Mouse (Mus musculus) large intestine, adult 2 months (tissue): Measurements from ENCODE around the gene Prdm16. TPM values are rescaled to one million over a fixed set of nuclear protein-coding genes. Genes with fewer than 3 reads are reported as not detected.

Source experiments
- DNase-seq: peaks from one replicate; pipeline ENCODE4 v3.0.0-alpha.2; 2012; ENCODE audit warnings: low read depth, low spot score
- WGBS: fragments of 180-500 bp; shearing (Covaris S2); methylation state at CpG from one replicate; pipeline ENCODE4 v1.1.7; 2018; 5-methylcytosine and 5-hydroxymethylcytosine counted together
- polyA plus RNA-seq: library from polyadenylated mRNA; depleted of rRNA; stranded (reverse); fragments of >200 nt; gene quantifications from 2 replicates; pipeline ENCODE4 v1.2.3, GENCODE M21; 2012

Prdm16 gene
- polyA plus RNA-seq, 1 experiment: 2.7 TPM

DNA sequence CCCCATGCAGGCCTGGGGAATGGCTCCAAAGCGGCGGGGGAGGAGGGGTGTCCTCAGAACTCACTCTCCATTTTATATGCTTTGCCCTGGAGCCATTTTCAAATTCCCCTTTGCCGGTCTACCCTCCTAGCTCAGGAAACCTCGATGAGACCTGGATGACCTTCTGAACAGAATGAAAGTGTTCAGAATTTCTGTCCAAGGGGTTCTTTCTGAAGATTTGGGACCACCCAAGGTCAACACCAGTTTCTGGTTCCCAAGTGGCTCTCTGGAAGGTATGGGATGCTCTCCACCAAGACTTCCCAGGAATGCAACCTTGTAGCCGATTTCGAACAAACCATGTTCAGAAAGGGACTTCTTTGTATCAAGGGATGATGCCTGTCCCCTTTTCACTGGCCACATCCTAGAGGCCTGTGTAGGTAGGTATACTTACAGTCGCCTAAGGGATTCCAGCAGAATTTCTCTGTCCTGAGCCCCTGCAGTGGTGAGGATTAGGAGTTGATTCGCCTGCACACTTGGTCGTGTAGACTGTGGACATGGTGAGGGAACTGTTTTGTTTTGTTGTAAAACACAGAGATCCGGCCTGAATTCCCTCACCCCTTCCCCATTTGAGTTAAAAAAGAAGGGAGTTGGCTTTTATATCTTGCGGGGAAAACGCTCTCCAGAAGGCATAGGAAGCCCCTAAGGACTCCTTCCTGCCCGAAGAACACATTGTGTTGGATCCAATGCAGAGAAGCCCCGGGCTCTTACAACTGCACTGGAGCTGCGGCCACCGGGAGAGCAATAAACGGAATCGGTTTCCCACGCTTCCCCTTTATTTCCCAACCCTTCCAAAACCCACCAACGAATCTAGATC lies 4.0 kb upstream of the Prdm16 start:
- no peak for DNase-seq
- 6% methylated on average over 20 of the region's 20 CpGs for WGBS

DNA sequence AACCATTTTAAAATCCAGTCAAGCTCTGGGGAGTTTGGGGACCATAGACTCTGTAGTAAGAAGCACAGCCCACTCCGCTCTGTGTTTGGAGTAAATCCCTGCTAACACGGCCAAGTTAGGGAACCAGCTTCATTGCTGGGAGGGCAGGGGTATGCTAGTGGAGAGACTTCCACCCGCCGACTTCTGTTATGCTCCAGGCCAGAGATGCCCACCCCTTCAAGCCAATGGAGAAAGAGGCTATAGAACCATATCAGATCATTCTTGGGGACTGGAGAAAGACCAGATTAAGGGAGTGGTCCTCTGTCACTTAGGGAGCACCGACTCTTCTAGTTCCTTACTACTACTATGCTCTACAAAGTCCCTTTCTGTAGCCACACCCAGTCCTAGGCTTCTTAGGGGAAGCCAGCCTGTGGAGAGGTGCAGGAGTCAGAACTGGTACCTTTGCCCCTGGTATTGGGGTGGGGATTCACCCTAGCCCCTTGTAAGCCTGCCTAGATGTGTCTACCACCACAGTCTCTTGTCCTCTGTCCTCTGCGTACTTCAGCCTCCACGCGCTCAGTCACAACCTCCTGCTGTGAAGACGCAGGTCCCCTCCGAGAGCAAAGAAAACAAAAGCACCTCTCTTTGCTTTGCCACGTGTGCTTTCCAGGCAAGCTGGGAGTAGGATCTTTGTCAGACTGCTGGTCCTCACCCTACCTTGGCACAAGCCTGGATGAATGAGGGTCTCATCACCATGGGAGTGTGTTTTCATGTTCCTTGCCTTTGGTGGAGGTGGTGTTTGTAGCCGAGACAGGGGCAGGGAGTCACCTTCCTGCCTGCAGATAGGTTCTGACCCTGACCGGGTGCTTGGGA lies 3.1 kb upstream of the Prdm16 start:
- 15% methylated on average over 13 of the region's 13 CpGs for WGBS
- DNase-seq: no peak

GRCm38 (mm10) chr4:154639126-154639525 lies 2.5 kb upstream of the Prdm16 start:
- DNase-seq: no peak
- 6% methylated on average over 7 of the region's 7 CpGs for WGBS

DNA sequence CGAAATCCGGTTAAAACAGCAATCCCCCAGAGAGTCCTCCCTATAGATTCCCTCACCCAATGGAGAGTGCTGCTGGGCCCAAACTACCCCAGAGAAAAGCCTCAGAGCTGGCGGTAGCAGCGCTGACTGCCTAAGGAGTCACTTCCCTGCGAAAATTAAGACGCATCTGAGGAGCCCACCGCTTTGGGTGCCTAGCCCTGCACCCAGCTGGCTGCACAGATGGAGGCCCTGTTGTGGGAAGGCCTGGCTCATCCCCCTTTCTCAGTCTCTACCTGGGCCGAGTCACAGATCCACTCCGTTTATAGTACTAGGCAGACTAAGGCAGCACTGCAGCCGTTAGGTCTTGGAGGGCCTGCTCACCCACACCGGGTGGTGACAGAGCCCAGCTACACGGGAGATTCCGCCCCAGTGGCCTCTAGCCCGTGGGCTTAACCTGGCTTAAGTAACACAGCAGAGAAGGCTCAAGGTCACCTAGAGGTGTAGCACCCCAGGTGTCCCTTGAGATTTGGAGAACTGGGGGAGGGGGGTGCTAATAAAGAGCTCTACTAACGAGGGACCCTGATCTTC lies 1.7 kb upstream of the Prdm16 start:
- no peak for DNase-seq
- WGBS: 30% methylated on average over 15 of the region's 15 CpGs

GRCm38 (mm10) chr4:154637468-154638319 lies 1.0 kb upstream of the Prdm16 start:
- DNase-seq: no peak
- WGBS: 3% methylated on average over 64 of the region's 73 CpGs

GRCm38 (mm10) chr4:154636053-154636433 lies 630 bp downstream of the Prdm16 start:
- no peak for DNase-seq
- WGBS: under 1% methylated on average over 26 of the region's 30 CpGs

DNA sequence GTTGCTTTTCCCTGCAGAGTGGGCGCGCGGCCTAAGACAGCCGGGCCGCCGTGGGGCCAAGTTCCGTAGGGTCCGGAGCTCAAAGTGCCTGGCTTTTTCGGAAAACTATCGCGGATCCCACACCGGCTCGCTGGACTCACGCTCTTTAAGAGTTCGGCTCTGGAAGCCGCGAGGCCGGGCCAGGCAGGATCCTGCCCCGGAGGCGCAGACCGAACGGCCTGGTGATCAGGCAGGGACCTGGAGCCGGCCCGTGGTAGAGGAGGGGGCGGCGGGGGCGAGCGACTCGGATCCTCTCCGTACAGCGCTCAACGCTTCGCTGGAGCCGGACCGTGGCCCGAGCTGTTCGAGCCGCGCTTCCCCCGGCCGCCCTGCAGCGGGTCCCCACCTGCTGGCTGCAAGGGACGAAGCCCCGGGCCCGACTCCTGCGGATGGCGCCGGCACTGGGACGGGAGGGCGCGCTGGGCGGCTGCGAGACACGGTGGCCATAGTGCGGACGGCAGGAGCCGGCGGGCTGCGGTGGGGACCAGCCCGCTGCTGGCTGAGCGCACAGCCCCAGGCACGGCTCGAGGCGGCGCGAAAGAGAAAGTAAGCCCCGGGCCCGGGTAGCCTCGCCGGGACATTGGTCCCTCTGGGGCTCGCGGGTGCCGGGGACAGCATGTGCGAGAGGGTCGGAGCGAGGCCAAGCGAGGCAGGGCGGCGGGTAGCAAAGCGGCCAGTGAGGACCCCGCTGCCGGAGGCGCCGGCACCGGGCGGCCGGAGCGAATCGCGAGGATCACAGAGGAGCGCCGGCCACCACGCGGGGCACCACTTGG lies 1.2 kb downstream of the Prdm16 start:
- 4% methylated on average over 94 of the region's 94 CpGs for WGBS
- no peak for DNase-seq

DNA sequence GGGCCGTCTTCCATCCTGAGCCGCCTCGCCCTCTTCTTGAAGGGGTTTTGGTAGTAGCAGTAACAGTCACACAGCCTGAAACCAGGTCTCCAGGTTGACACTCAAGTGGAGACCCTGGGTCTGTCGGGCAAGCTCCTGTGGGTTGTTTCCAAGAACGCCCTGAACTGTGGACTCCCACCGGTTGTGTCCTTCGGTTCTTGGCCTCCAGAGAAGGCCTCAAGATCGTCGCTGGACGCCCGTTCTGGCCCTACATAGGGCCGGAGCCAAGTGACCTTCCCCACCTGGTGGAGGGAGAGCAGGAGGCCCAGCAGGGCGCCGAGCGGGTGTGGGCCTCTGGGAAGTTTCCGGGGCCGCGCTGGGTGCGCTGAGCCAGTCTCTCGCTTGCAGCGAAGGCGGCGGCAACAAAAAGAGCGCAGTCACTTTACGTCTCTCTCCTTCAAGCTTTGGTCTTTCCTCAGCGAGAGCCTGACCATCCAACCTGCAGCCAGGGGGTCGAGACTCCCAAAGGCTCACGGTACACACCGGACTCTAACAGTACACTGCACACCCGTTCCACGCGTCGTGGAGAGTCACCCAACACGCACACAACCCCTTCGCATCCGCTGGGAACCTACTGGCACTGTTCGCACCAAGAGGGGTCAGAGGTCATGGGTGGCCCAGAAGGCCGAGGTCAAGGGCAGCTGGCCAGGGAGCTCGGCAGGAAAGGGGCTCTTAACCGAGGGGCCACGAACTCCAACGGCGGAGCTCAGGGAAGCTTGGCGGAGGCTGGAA lies 2.0 kb downstream of the Prdm16 start:
- WGBS: 55% methylated on average over 44 of the region's 44 CpGs
- DNase-seq: no peak

DNA sequence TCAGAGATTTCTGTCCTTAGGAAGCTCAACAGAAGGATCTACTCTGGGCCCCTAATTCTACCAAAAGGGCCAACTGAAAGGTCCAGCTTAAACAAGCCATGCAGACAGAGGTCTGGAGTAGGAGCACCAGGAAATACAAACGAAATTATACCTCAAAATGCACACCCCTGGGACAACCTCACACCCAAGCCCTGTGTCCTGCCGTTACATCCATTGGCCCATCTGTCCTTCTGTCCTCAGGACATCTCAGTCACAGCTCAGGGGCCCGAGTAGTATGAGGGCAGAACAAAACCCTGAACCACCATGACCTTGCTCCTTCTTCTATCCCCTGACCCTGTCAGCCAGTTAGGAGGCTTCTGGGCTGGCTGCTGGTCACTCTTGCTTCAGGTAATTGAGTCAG lies 2.7 kb downstream of the Prdm16 start:
- DNase-seq: no peak
- WGBS: 60% methylated on average over 3 of the region's 3 CpGs

- 76% methylated on average over 14 of the region's 14 CpGs for WGBS
- DNase-seq: no peak
Measured at GRCm38 (mm10) chr4:154632800-154633764, 3.6 kb downstream of the Prdm16 start.

DNA sequence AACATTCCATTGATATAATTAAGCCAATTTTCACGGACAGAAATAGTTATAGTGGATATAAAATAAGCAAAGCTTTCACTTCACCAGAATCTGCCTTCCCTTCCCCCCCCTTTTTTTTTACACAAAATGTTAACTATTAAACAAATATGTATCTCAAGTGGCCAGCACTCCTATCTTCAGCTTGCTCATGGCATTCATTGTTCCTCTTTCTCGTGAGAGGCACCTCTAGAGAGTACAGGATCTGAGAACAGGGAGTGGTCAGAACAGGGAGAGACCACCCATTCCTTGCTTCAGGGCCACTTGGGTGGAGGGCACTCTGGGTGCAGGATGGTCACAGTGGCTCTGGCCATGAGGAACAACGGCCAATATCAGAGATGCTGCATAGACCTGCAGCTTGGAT lies 5.9 kb downstream of the Prdm16 start:
- WGBS: 29% methylated on average over 3 of the region's 3 CpGs
- DNase-seq: no peak

DNA sequence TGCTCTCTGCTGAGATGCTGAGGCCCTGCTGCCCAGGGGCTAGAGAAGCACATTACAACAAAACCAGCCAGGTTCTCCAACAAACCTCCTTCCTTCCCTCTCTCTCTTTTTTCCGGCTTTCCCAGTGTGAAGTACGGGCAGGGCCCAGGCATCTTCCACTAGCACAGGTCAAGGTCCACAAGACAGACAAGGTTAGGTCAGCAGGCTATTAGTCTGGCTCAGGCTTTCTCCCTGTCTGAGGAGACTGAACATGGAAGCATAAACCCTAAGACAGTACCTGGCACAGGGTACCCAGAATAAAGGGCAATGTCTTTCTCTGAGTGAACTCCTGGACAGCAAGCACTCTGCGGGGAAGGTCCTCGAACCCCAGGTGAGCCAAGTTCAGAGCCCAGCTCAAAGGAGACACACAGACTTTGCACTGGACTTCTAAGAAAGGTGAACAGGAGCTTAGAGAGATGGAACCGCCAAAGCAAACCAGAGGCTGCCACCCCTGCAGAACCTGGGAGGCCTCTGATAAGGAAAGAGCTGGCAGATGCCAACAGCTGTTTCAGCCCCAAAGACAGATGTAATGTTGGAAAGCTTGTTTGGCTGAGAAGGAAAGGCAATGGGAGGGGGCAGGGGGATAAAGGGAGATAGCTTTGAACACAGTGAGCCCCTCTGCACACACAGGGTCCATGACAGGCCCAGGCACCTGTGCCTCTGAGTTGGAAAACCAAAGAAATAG lies 9.1 kb downstream of the Prdm16 start:
- 62% methylated on average over 5 of the region's 5 CpGs for WGBS
- no peak for DNase-seq

DNA sequence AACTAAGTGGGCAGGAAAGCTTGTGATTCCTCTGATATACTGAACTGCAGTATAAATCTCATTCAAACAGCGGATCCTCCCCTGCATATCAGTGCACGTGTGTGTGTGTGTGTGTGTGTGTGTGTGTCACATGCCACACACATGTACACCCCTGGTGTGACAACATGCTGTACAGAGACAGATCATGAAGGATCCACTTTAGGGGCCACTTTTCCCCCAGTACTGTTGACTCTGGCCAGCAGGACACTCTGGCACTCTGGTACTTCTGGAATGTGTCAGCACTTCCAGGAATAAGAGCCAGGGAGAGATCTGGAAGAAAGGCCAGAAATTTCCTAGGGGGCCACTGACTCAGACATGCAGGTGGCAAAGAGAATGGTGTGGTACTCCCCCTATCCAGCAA lies 10.4 kb downstream of the Prdm16 start:
- no peak for DNase-seq
- WGBS: 90% methylated on average over 2 of the region's 2 CpGs

DNA sequence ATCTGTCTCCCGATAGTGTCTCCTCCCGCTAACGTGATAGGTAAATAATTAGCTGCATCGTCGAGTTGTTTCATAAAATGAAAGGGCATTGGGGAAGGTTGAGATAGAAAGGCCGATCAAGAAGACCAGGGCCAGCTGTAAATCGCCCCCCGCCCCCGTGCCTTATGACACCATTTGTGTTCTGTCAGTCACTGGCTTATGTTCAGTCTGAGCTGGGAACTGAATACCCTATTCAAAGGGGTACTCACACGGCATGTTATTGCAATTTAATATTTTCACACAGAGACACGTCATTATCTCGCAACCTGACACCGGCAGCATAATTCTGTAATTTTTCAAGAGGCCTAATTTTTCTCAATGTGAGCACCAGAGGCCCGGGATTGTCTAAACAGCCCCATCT lies 11.0 kb downstream of the Prdm16 start:
- DNase-seq: no peak
- 66% methylated on average over 14 of the region's 14 CpGs for WGBS

DNA sequence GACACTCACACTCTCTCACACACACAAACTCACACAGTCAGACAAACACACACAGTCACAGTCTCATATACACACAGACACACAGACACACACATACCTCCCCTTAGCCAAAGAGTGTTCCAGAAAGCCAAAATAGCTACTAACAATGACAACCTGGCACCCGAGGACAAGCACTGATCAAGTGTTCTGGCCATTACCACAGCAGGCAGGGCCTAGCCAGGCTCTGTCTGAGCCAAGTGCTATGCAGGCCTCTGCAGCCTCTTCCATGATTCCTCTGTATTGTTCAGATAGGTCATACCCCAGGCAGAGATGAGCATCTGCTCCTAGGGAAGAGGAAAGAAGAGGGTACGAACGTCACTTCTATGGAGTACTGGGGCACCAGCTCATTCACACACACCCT lies 13.4 kb downstream of the Prdm16 start:
- DNase-seq: no peak
- 86% methylated on average over 3 of the region's 3 CpGs for WGBS

GRCm38 (mm10) chr4:154622521-154622920 lies 14.2 kb downstream of the Prdm16 start:
- WGBS: 93% methylated on average over 4 of the region's 4 CpGs
- no peak for DNase-seq
